Mouse (Mus musculus): ENCODE results near the gene Krcc1. TPM values are rescaled to one million over a fixed set of nuclear protein-coding genes. Genes with fewer than 3 reads are reported as not detected.
"Not testable (repeated sequence)": the region's sequence is repeated elsewhere in the genome, so short reads cannot be mapped to it uniquely, and the experiment has no call there.

Gene Krcc1
- polyA plus RNA-seq, 1 experiment from 2014 or later = 21.3 TPM

GRCm38 (mm10) chr6:71248420-71248819, 23.1 kb upstream of the Krcc1 start:
- WGBS = 95% methylated on average over 1 of the region's 1 CpGs
- Histone ChIP-seq H3K36me3 (no peaks in the 10 kb centered on the region), H3K4me2 (replicated peaks) (no peak overlapping the region), H3K9me3 (no peaks in the 10 kb centered on the region), H3K4me3 (no peak overlapping the region), H3K27ac (replicated peaks) (no peak overlapping the region), H3K27me3 (no peaks in the 10 kb centered on the region), H3K4me1 (no peaks in the 10 kb centered on the region), H3K9ac (replicated peaks) (no peak overlapping the region)
- ATAC-seq (replicated peaks) = no peak

DNA sequence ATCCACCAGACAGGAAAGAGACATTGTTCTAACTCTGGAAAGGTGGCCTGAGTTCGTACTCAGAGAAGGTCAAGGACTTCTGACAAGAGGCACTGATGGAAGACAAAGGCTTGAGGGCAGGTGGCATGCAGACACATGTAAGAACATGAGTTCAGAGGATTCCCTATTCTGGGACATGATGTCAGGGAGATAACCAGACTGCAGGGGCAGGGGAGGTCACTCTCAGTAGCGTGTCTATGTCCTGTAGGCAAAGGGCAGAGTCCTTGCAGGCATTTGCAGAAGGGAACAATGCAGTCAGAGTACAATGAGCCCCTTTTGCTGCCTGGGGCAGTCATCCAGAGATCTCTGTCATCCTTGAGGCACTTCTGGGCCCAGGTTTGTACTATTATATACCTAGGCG, 21.9 kb upstream of the Krcc1 start:
- H3K4me2 ChIP-seq (replicated peaks) = no peak overlapping the region
- H3K27me3 ChIP-seq = no peaks in the 10 kb centered on the region
- 78% methylated on average over 3 of the region's 3 CpGs for WGBS
- no peak for ATAC-seq (replicated peaks)
- no peaks in the 10 kb centered on the region for H3K36me3 ChIP-seq
- no peak overlapping the region for H3K9ac ChIP-seq (replicated peaks)
- no peaks in the 10 kb centered on the region for H3K4me1 ChIP-seq
- no peak overlapping the region for H3K27ac ChIP-seq (replicated peaks)
- H3K9me3 ChIP-seq = no peaks in the 10 kb centered on the region
- no peak overlapping the region for H3K4me3 ChIP-seq

DNA sequence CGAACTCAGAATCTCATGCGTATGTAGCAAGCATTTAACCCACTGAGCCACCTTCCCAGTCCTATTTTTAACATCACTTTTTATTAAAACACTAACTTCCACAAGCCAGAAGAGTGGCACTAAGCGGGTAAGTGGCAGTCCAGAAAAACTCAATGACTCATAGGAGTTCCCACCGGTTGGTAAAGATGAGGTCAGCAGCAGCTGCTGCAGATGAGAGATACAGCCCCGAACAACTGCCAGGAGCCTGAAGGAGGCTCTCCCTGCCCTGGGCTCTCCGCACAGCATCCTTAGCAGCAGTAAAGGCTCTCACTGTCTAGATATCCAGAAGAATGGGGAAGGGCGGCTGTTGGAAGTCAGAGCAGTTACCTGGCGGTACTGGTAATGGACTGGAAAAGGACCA, 20.5 kb upstream of the Krcc1 start:
- Histone ChIP-seq H3K4me2 (replicated peaks) (no peak overlapping the region), H3K4me3 (no peak overlapping the region), H3K27me3 (no peaks in the 10 kb centered on the region), H3K9ac (replicated peaks) (no peak overlapping the region), H3K27ac (replicated peaks) (no peak overlapping the region), H3K4me1 (no peaks in the 10 kb centered on the region), H3K36me3 (no peaks in the 10 kb centered on the region), H3K9me3 (no peaks in the 10 kb centered on the region)
- 86% methylated on average over 8 of the region's 8 CpGs for WGBS
- no peak for ATAC-seq (replicated peaks)

- ATAC-seq (replicated peaks) = no peak
- H3K27me3 ChIP-seq = no peaks in the 10 kb centered on the region
- H3K9me3 ChIP-seq = no peaks in the 10 kb centered on the region
- H3K36me3 ChIP-seq = no peaks in the 10 kb centered on the region
- H3K4me1 ChIP-seq = no peaks in the 10 kb centered on the region
- no peak overlapping the region for H3K27ac ChIP-seq (replicated peaks)
- H3K4me2 ChIP-seq (replicated peaks) = no peak overlapping the region
- no peak overlapping the region for H3K4me3 ChIP-seq
- 94% methylated on average over 6 of the region's 6 CpGs for WGBS
- no peak overlapping the region for H3K9ac ChIP-seq (replicated peaks)
These were observed 17.0 kb upstream of the Krcc1 start for GRCm38 (mm10) chr6:71254456-71254855.

DNA sequence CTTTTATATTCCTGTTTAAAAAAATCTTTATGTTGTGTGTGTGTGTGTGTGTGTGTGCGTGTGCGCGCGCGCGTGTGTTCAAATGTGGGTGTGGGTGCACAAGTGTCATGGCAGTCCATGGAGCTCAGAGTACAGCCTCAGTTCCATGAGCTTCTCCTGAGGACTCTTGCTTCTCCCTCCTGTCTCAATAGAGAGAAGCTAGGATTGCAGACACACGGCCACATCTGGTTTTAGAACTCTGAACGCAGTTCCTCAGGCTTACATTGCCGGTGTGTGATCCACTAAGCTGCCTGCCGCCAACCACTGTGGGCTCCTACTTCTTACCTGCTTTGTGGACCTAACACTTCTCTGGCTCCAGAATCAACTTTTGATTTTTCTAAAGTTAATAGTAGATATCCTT, 15.3 kb upstream of the Krcc1 start:
- ATAC-seq (replicated peaks) = no peak
- H3K4me3 ChIP-seq = no peak overlapping the region
- H3K9ac ChIP-seq (replicated peaks) = no peak overlapping the region
- no peaks in the 10 kb centered on the region for H3K9me3 ChIP-seq
- no peaks in the 10 kb centered on the region for H3K4me1 ChIP-seq
- no peaks in the 10 kb centered on the region for H3K27me3 ChIP-seq
- no peaks in the 10 kb centered on the region for H3K36me3 ChIP-seq
- H3K4me2 ChIP-seq (replicated peaks) = no peak overlapping the region
- no peak overlapping the region for H3K27ac ChIP-seq (replicated peaks)
- 92% methylated on average over 10 of the region's 10 CpGs for WGBS

DNA sequence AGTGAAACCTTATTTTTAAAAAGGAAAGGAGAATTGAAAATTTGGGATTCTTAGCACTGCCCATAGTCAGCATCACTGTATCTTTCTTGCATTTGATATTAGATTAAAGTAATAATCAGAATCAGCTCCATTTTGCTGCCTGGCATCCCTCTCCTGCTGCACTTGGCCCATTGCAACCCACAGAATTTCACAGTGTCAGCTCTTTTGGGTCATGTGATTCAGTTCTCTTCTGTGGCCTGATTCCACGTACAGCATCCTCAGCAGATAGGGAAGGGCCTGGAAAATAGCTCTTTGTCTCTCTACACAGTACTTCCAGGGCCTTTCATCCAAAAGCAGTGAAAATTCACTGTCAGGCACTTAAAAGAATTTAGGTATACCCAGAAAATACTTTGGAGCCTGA, 14.1 kb upstream of the Krcc1 start:
- H3K9ac ChIP-seq (replicated peaks) = no peak overlapping the region
- WGBS = 49% methylated on average over 1 of the region's 1 CpGs
- H3K36me3 ChIP-seq = no peaks in the 10 kb centered on the region
- H3K4me1 ChIP-seq = no peaks in the 10 kb centered on the region
- no peaks in the 10 kb centered on the region for H3K27me3 ChIP-seq
- H3K4me2 ChIP-seq (replicated peaks) = no peak overlapping the region
- no peaks in the 10 kb centered on the region for H3K9me3 ChIP-seq
- H3K4me3 ChIP-seq = no peak overlapping the region
- ATAC-seq (replicated peaks) = no peak
- no peak overlapping the region for H3K27ac ChIP-seq (replicated peaks)

GRCm38 (mm10) chr6:71258562-71258961, 12.9 kb upstream of the Krcc1 start:
- Histone ChIP-seq H3K9me3 (no peaks in the 10 kb centered on the region), H3K27ac (replicated peaks) (no peak overlapping the region), H3K4me3 (no peak overlapping the region), H3K27me3 (no peaks in the 10 kb centered on the region), H3K36me3 (no peaks in the 10 kb centered on the region), H3K9ac (replicated peaks) (no peak overlapping the region), H3K4me2 (replicated peaks) (no peak overlapping the region), H3K4me1 (no peaks in the 10 kb centered on the region)
- 88% methylated on average over 2 of the region's 2 CpGs for WGBS
- ATAC-seq (replicated peaks) = no peak

DNA sequence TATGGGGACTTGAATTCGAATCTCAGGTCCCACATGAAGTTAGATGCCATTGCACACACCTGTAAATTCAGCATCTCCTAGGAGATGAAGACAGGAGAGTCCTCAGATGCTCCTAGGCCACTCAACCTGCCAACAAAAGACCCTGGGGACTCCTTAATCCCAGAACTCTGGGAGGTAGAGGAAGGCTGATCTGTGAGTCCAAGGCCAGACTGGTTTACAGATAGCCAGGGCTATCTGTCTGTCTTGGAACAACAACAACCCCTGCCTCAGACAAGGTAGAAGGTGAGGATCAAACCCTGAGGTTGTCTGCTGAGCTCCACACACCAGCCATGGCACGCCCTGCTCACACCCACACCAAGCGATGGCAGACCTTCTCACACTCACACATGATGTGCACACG, 12.3 kb upstream of the Krcc1 start:
- H3K9ac ChIP-seq (replicated peaks) = no peak overlapping the region
- H3K27ac ChIP-seq (replicated peaks) = no peak overlapping the region
- H3K4me3 ChIP-seq = no peak overlapping the region
- H3K27me3 ChIP-seq = no peaks in the 10 kb centered on the region
- WGBS = 91% methylated on average over 4 of the region's 4 CpGs
- no peak for ATAC-seq (replicated peaks)
- no peaks in the 10 kb centered on the region for H3K9me3 ChIP-seq
- no peaks in the 10 kb centered on the region for H3K4me1 ChIP-seq
- H3K36me3 ChIP-seq = no peaks in the 10 kb centered on the region
- no peak overlapping the region for H3K4me2 ChIP-seq (replicated peaks)

GRCm38 (mm10) chr6:71260051-71260640, 11.3 kb upstream of the Krcc1 start:
- Histone ChIP-seq H3K27ac (replicated peaks) (no peak overlapping the region), H3K4me3 (no peak overlapping the region)
- WGBS = 65% methylated on average over 6 of the region's 6 CpGs

GRCm38 (mm10) chr6:71261060-71261459, 10.4 kb upstream of the Krcc1 start:
- ATAC-seq (replicated peaks) = no peak
- Histone ChIP-seq H3K36me3 (no peaks in the 10 kb centered on the region), H3K4me1 (no peaks in the 10 kb centered on the region), H3K9ac (replicated peaks) (no peak overlapping the region), H3K4me2 (replicated peaks) (no peak overlapping the region), H3K27me3 (no peaks in the 10 kb centered on the region), H3K4me3 (no peak overlapping the region), H3K27ac (replicated peaks) (no peak overlapping the region), H3K9me3 (no peaks in the 10 kb centered on the region)
- WGBS = 90% methylated on average over 3 of the region's 3 CpGs

More at GRCm38 (mm10) chr6:71260051-71260640, 11.3 kb upstream of the Krcc1 start:
- Histone ChIP-seq H3K9me3 (no peaks in the 10 kb centered on the region), H3K36me3 (no peaks in the 10 kb centered on the region), H3K4me2 (replicated peaks) (no peak overlapping the region), H3K4me1 (no peaks in the 10 kb centered on the region), H3K9ac (replicated peaks) (no peak overlapping the region), H3K27me3 (no peaks in the 10 kb centered on the region)
- no peak for ATAC-seq (replicated peaks)

DNA sequence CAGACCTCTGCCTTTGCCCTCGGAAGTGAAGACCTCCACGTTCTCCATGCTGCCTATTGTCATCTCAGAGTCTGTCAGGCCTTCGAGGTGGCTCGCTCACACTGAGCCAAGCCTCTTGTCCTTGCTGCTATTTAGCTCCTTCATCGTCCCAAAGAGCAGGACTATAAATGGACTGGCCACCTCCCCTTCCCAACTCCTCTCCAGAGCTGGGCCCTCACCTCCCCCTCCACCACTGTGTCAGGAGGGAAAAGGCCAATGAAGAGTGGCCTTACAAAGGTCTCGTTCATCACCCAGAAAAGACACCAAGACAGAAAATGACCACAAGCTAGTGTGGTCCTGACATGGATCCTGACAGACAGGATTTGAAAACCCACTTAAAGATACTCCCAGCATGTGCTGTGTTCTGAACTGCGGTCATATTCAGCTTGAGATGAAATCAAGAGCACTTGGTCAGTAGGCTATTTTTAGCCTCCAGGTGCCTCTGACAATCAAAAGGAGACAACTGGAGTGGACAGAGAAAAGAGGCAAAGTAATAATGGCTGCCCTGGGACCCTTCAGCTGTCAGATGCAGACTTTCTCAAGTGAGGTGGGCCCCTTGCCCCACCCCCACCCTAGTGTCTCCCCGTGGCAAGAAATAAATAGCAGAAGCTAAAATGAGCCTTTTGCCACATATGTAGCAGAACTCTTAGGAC, 9.2 kb upstream of the Krcc1 start:
- Histone ChIP-seq H3K36me3 (no peaks in the 10 kb centered on the region), H3K4me3 (no peak overlapping the region), H3K9me3 (no peaks in the 10 kb centered on the region), H3K4me1 (no peaks in the 10 kb centered on the region), H3K9ac (replicated peaks) (no peak overlapping the region), H3K27me3 (no peaks in the 10 kb centered on the region), H3K4me2 (replicated peaks) (no peak overlapping the region), H3K27ac (replicated peaks) (no peak overlapping the region)
- ATAC-seq (replicated peaks) = no peak
- WGBS = 76% methylated on average over 8 of the region's 8 CpGs

- WGBS = 65% methylated on average over 7 of the region's 7 CpGs
- H3K36me3 ChIP-seq; H3K9ac ChIP-seq (replicated peaks); H3K4me2 ChIP-seq (replicated peaks); ATAC-seq (replicated peaks); H3K9me3 ChIP-seq; H3K27me3 ChIP-seq; H3K27ac ChIP-seq (replicated peaks); H3K4me3 ChIP-seq: not testable (repeated sequence)
- H3K4me1 ChIP-seq = peaks cover 13% of the 10 kb centered on the region
These were observed 3.9 kb upstream of the Krcc1 start for GRCm38 (mm10) chr6:71267603-71268002.

All from forebrain, embryonic 15.5 days (tissue).